Mouse (Mus musculus) neutrophil, adult 5-6 weeks (primary cell): Measurements from ENCODE around the gene Rapgef4. TPM values are rescaled to one million over a fixed set of nuclear protein-coding genes. Genes with fewer than 3 reads are reported as not detected.

Experiments
- ATAC-seq: fragments of 151-379, 151-347 bp; 2 replicates; pipeline ENCODE4 v1.8.0; 2017; ENCODE audit warnings: mild to moderate bottlenecking, moderate TSS enrichment; ENCODE audit not compliant: insufficient number of reproducible peaks, poor library complexity, low FRiP score, severe bottlenecking; ENCODE audit errors: extremely low read depth
- total RNA-seq: library from RNA; stranded (forward); fragments of 200-1000 nt; gene quantifications from 2 replicates; pipeline ENCODE4 v1.2.3, GENCODE M21; 2017

The Rapgef4 gene
- total RNA-seq, 1 experiment from 2014 or later, result 91.8 TPM

DNA sequence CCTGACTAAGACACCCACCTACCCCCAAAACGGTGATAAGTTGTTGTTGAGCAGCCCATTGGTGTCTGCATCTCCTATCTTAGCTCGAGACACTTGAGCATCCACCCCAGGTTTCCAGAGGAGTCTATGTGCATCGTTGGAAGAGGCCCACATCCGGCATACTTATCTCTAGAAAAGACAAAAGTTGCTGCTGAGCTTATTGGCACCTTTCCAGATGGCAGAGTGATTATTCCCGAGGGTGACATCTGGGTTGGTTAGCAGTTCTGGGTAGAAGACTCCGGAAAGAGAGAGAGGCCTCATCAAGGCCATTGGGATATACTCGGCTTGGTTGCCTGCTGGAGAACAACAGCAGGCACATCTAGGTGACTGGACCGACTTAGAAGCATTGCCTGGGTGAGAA is 123.6 kb downstream of the Rapgef4 start:
- ATAC-seq, result no peak

DNA sequence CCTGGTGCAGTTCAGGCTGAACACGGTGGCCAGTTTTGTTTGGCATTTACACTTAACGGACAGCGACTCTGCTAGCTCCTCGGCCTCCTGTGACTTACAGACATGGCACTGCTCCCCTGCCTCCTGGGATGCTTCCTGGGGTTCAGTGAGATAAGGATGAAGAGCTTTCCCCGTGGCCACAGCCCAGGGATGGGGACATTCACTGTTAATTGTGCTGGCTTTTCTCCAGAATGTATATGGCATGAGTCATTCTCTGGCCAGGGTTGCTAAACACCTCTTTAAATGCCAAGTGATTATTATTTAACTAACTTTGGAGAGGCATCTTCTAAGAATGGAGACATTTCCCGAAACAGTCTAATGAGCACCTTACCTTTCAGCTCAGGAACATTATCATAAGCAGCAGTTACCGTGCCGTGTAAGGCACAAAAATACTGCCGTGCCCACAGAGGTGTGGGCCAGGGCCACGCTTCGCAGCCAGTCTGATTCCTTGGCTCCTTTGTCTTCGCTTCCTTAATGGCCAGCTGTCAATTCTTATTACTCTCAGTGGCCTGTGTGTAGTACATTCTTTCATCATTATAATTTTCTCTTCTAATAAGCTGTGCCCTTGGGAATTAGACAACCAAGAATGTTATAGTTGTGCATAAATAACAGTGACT is 126.6 kb downstream of the Rapgef4 start:
- ATAC-seq, result no peak

DNA sequence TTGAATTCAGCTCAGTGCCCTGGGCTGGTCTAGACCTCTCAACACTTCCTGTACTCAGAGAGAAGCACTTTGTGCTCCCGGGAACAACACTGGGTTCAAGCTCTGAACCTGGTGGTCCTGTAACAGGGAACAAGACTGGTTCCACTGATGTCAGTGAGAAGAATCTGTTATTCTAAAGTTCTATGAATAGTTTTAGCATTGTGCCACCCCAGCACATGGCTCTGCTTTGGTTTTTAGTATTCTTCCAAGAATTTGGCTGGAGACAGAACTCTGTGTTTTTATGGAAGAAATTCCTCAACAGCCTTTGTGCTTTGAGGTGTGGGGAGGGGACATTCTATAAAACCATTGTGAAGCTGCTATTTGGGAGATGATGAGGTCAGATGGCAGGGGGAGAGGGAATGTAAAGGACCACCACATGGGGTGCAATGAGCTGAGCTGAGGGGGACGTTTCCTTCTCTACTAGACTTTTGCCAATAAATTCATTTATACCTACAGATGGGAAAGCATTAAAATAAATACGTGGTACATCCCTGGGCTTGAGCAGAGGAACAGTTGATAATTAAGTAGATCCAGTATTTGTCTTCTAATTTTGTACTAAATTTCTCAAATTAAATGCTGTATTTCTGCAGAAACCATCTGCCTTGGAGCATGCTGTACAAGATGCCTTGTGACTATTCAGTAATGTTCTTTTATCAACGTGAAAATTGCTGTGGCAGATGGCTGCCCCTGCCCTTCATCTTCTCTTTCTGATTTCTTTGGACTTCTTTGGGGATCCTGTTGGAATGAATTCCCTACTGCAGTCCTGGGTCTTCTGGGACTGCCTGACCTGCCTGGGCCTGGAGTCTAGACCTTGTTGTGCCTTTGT is 127.6 kb downstream of the Rapgef4 start:
- no peak for ATAC-seq

DNA sequence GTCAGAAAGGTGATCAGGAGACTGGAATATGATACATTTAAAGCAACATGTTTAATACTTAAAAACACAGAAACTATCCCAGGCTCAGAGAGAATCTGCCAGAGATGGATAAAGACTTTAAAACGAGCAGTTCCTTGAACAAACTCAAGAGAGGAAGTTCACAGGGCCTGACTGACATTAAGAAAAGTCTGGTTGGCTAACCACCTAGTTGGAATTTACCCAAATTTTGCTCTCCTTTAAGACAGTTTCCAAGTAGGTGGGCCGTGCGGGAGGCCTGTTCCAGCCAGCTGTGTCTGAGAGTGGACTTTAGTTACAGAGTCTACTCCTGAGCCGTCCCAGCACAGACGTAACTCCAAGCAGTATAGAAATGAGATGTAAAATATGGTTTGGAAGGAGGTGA is 129.4 kb downstream of the Rapgef4 start:
- no peak for ATAC-seq

DNA sequence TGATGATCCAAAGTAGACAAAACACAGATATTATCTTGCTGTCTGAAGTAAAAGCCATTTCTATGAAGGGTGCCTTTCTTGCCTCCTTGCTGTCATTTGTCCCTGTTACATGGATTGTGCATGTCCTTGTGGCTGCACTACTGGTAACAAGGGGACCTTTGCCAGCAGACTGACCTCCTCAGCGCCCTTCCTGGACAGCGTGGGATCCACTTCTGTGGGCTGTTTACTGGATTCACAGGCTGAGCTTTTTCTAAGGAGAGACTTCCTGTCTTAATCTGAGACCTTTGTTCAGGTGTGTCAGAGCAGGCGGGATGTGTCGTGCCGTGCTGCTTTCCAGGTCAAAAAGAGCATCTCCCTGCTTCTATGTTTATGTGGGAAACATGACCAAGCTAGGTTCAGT is 132.7 kb downstream of the Rapgef4 start:
- ATAC-seq, result no peak

DNA sequence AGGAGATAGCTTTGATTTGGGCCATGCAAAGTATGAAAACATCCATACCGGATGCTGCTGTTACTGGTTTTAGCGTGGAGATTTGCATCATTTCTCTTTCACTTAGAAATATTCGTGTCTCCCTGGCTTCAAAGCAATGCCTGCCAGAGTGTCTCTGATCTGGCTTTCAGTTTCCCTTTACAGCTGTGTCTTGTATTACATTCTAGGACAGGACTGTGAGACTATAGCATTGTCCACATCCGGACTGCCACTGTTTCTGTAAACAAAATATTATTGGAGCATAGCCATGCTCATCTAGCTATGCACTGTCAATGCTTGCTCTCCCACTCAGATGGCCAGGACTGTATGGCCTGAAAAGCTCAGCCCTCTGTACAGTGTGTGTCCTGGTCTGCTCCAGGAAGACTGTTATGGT is 133.1 kb downstream of the Rapgef4 start:
- ATAC-seq, result peak; percentile 71

GRCm38 (mm10) chr2:72116103-72116502 is 135.1 kb downstream of the Rapgef4 start:
- ATAC-seq, result no peak

DNA sequence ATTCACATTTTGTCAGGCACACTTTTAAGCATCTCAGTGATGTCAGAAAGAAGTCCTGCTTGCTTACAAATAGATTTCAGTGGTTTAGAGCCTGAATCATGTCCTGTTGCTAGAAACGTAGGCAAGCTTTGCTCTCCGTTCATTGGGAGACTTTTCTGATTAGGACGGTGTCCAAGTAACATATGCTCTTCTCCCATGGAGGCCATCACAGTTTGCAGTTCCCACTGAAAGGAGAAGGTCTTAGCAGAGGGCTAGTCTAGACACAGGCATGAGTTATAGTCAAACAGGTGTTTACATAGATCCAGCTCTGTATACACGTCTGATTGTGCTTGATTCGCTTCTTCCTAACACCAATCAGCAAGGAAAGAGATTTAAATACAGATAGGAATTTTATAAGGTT is 135.7 kb downstream of the Rapgef4 start:
- no peak for ATAC-seq

GRCm38 (mm10) chr2:72117138-72118011 is 136.3 kb downstream of the Rapgef4 start:
- ATAC-seq, result peak; percentile 73

- ATAC-seq, result no peak
Observed at GRCm38 (mm10) chr2:72120211-72120610, 139.2 kb downstream of the Rapgef4 start.

DNA sequence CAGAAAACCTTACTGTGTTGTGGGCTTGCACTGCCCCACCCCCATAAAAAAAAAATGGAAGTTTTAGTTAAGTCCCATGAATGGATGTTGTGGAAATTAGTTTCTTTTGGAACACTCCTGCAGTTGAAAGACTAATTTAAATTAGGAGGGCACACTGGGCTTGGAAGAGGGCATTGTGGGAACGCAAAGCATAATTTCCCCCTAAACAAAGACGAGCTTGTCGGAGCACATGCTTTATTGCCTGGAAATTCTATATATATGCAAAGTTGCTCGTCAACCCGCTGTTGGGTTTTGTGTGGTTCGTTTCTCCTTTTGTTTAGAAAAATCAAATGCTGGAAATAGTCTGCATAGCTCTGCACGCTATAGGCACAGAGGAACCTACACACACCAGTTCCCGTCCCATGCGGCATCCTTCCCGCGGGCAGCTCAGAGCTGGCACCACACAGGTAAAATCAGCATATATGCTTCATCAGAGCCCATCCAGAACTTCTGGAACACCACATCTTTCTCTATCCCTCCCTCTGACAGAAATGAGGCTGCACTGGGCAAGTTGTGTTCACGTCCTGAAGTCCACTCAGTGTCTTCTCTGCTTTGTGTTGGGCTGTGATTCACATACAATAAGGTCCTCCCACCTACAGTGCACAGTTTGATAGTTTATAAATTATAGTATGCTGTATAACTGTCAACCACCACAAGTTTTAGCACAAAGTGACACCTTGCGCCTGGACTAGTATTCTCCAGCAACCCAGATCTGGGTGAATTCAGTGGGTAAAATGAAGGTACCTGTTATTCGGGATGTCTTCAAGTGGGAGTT is 141.6 kb downstream of the Rapgef4 start:
- no peak for ATAC-seq

DNA sequence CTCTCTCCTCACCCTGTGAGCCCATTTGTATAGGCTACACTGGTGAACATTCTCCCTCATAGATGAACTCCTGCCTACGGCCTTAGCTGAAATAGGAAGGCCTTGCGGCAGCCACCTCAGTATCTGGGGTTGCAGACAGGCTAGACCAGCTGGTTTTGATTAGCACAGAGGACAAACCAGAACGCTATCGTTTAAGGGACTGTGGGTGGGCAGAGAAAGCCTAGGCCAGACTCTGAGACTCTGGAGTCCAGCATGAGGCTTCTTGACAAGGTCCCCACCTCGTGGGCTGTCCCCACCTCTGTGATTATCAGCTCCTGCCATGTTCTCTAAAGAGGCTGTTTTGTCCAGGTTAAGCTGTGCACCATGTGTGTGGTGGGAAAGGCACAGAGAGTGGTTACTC is 142.8 kb downstream of the Rapgef4 start:
- ATAC-seq, result no peak

DNA sequence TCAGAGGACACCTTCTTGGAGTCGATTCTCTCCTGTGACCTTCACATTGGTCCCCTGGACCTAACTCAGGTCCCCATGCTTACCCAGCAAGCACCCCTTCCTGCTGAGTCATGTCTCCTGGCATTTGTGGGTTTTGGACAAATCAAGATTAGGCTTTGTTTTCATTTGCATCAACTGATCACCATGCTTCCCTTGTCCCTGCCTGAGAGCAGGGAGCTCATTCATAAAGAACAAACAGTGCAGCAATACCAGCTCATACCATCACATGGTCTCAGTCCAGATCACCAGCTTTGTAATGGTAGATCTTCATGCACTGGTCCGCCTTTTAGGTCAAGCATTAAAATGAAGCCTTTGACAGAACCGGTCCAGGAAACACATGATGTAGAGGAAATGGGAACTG is 144.7 kb downstream of the Rapgef4 start:
- no peak for ATAC-seq

GRCm38 (mm10) chr2:72126411-72126810 is 145.4 kb downstream of the Rapgef4 start:
- no peak for ATAC-seq

- no peak for ATAC-seq
Observed at GRCm38 (mm10) chr2:72129612-72130311, 148.7 kb downstream of the Rapgef4 start.

GRCm38 (mm10) chr2:72132222-72132621 is 151.2 kb downstream of the Rapgef4 start:
- no peak for ATAC-seq

- ATAC-seq, result no peak
Observed at GRCm38 (mm10) chr2:72136045-72136444, 155.0 kb downstream of the Rapgef4 start.
